Mouse (Mus musculus) lung, embryonic 16.5 days (tissue): ENCODE data around the gene Stk24. TPM values are rescaled to one million over a fixed set of nuclear protein-coding genes. Genes with fewer than 3 reads are reported as not detected.

ENCODE experiments used
- ATAC-seq: fragments of 200-750 bp; cut with Nextera tagmentation; 2 replicates; pipeline ENCODE4 v1.8.0; 2017; ENCODE audit warnings: low read depth, mild to moderate bottlenecking, moderate library complexity
- H3K27ac ChIP-seq: fragments of 300-500 bp; sonication (generic); 2 replicates; pipeline ENCODE4 v1.5.1; 2014; ENCODE audit warnings: mild to moderate bottlenecking, control low read depth, low read length
- H3K27me3 ChIP-seq: fragments of 300-500 bp; sonication (generic); 2 replicates; pipeline ENCODE4 v1.6.1; 2014; ENCODE audit warnings: low read depth, low read length, mixed read lengths; ENCODE audit not compliant: control insufficient read depth, insufficient read depth
- H3K36me3 ChIP-seq: fragments of 300-500 bp; sonication (generic); 2 replicates; pipeline ENCODE4 v1.6.1; 2014; ENCODE audit warnings: low read length; ENCODE audit not compliant: control insufficient read depth, insufficient read depth
- H3K4me1 ChIP-seq: fragments of 300-500 bp; sonication (generic); replicated peaks from 2 replicates; pipeline ENCODE4 v1.6.1; 2014; ENCODE audit warnings: low read length, mixed read lengths; ENCODE audit not compliant: control insufficient read depth, insufficient read depth
- H3K4me2 ChIP-seq: fragments of 300-500 bp; sonication (generic); 2 replicates; pipeline ENCODE4 v1.6.1; 2014; ENCODE audit warnings: low read depth, low read length, control low read depth
- H3K4me3 ChIP-seq: fragments of 300-500 bp; sonication (generic); 2 replicates; pipeline ENCODE4 v1.5.1; 2014; ENCODE audit warnings: mild to moderate bottlenecking, low read length, control low read depth
- H3K9ac ChIP-seq: fragments of 300-500 bp; sonication (generic); 2 replicates; pipeline ENCODE4 v1.6.1; 2014; ENCODE audit warnings: low read length, control low read depth
- H3K9me3 ChIP-seq: fragments of 300-500 bp; sonication (generic); 2 replicates; pipeline ENCODE4 v1.6.1; 2016; ENCODE audit warnings: low read length; ENCODE audit not compliant: control insufficient read depth
- WGBS: fragments of 180-500 bp; shearing (Covaris S2); extraction: QIAGEN DNeasy Blood & Tissue Kit; methylation state at CpG from one replicate; pipeline ENCODE4 v1.1.7; 2014; 5-methylcytosine and 5-hydroxymethylcytosine counted together
- polyA plus RNA-seq: library from polyadenylated mRNA; unstranded; fragments of >200 nt; fragmentation: Nextera tagmentation; extraction: Ambion mirVana; gene quantifications from 2 replicates; pipeline ENCODE4 v1.2.1, GENCODE M21; 2015

The Stk24 gene
- 33.8 and 35.9 TPM in 2 replicates for polyA plus RNA-seq

DNA sequence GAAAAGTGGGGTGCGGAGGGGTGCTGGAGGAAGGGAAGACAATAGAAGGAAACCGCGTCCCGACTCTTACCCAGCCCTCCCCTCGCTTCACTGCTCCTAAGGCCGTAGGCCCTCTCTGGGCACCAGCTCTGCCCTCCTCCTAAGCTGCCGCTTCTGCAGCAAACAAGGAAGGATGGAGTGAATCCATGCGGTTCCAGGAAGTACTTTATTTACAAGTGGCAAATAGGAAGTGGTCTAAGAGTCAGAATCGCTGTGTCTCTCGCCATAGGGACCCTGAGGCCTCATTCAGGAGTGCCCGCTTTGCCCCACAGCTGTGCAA lies at the start of gene Stk24:
Stk24 (minus strand) TSS at position 185 of the 319 bp plus-strand sequence.
- Histone ChIP-seq H3K36me3 (no peaks in the 10 kb centered on the region), H3K4me1 (peaks cover 24% of the 10 kb centered on the region), H3K9ac (peak within 1 kb of the TSS; percentile 96), H3K4me2 (peak within 1 kb of the TSS; percentile 77), H3K4me3 (peak within 1 kb of the TSS; percentile 93), H3K9me3 (no peaks in the 10 kb centered on the region), H3K27ac (peak within 1 kb of the TSS; percentile 90), H3K27me3 (no peaks in the 10 kb centered on the region)
- peak; percentile 34; the same call in 1 of the 2 replicates for ATAC-seq
- 6% methylated on average over 11 of the region's 11 CpGs for WGBS

DNA sequence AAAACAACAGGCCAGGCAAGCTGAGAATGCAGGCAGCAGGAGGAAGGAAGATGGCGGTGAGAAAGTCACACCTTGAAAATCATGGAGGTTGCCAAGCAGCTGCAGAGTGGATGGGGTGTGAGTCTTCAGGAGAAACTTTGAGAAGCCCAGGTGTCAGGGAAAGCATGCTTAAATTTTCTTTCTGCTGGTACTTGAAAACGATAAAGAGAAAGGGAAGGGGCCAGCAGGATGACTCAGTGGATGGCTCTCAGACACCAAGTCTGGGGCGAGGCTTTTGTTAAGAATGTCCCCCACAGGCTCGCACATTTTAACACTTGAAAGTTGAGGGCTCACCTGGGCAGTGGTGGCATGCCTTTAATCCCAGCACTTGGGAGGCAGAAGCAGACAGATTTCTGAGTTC lies 48.3 kb upstream of the Stk24 start:
- ATAC-seq, result no peak
- Histone ChIP-seq H3K4me1 (peaks cover 4% of the 10 kb centered on the region), H3K36me3 (no peaks in the 10 kb centered on the region)

DNA sequence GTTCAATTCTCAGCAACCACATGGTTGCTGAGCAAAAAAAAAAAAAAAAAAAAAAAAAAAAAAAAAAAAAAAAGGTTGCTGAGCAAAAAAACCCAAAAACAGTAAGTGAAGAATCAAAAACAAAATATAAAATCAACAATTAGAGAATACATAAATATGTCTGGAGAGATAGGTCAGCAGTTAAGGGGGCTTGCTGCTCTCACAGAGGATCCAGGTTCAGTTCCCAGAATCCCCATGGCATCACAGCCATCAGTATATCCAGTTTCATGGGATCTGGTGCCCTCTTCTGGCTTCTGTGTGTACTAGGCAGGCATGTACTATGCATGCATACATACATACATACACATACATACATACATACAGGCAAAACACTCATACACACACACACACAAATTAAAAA lies 46.9 kb upstream of the Stk24 start:
- Histone ChIP-seq H3K27me3 (no peaks in the 10 kb centered on the region), H3K36me3 (no peaks in the 10 kb centered on the region), H3K9ac (no peak overlapping the region), H3K27ac (no peak overlapping the region), H3K4me1 (peaks cover 12% of the 10 kb centered on the region), H3K4me3 (no peak overlapping the region), H3K4me2 (no peak overlapping the region), H3K9me3 (peaks cover 5% of the 10 kb centered on the region; the same call in 1 of the 2 replicates)
- ATAC-seq, result no peak

More for the DNA sequence above, 48.3 kb upstream of the Stk24 start:
- Histone ChIP-seq H3K27ac (no peak overlapping the region), H3K4me3 (no peak overlapping the region), H3K9me3 (peaks cover 5% of the 10 kb centered on the region; the same call in 1 of the 2 replicates), H3K9ac (no peak overlapping the region), H3K4me2 (no peak overlapping the region), H3K27me3 (no peaks in the 10 kb centered on the region)
- 93% methylated on average over 4 of the region's 4 CpGs for WGBS

DNA sequence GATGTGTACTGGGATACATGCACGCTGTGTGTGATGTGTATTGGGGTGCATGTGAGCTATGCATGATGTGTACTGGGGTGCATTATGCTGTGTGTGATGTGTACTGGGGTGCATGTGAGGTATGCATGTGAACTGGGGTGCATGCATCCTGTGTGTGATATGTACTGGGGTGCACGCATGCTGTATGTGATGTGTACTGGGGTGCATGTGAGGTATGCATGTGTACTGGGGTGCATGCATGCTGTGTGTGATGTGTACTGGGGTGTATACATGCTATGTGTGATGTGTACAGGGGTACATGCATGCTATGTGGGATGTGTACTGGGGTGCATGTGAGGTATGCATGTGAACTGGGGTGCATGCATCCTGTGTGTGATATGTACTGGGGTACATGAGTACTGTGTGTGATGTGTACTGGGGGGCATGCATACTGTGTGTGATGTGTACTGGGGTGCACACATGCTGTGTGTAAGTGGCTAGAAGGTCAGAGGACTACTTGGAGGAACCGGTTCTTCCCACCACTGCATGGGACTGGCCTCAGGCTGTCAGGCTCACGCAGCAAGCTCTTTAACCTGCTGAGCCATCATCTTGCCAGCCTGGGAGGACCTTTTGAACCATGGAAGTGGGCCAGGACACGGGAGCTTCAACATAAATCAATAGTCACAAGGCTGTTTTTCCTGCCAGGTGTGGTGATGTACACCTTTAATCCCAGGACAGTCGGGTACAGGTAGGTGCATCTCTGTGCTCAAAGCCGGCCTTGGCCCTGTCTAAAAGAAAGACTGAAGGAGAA lies 45.4 kb upstream of the Stk24 start:
- Histone ChIP-seq H3K4me2 (no peak overlapping the region), H3K4me1 (peaks cover 12% of the 10 kb centered on the region), H3K4me3 (no peak overlapping the region), H3K36me3 (no peaks in the 10 kb centered on the region), H3K9me3 (peaks cover 8% of the 10 kb centered on the region; the same call in 1 of the 2 replicates), H3K27ac (no peak overlapping the region), H3K27me3 (no peaks in the 10 kb centered on the region), H3K9ac (no peak overlapping the region)
- no peak for ATAC-seq
- 72% methylated on average over 7 of the region's 7 CpGs for WGBS

DNA sequence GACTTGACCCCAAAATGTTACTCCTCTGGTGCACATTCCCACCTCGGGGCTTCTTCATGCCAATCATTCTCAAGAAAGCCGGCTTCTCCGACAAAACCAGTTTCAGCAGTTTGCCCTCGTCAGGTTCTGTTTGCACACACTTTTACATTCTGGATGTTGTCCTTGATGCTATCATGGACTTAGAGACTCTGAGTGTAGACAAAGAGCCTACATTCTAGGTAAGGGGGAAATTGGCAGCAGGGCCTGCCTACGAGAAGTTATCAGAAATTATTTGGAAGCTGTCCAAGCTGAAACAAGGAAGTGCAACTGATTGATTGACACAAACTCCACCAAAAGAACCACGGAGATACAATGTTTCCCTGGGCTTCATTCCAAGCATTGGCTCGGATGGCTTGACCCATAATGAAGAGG lies 43.5 kb upstream of the Stk24 start:
- no peak overlapping the region for H3K4me3 ChIP-seq
- 12% methylated on average over 7 of the region's 7 CpGs for WGBS
- no peaks in the 10 kb centered on the region for H3K27me3 ChIP-seq
- peak overlapping the region; percentile 0; the same call in 1 of the 2 replicates for H3K27ac ChIP-seq
- ATAC-seq, result peak; percentile 32; the same call in 1 of the 2 replicates
- H3K4me2 ChIP-seq, result no peak overlapping the region
- no peaks in the 10 kb centered on the region for H3K36me3 ChIP-seq
- peaks cover 5% of the 10 kb centered on the region; the same call in 1 of the 2 replicates for H3K9me3 ChIP-seq
- peaks cover 12% of the 10 kb centered on the region for H3K4me1 ChIP-seq
- no peak overlapping the region for H3K9ac ChIP-seq

DNA sequence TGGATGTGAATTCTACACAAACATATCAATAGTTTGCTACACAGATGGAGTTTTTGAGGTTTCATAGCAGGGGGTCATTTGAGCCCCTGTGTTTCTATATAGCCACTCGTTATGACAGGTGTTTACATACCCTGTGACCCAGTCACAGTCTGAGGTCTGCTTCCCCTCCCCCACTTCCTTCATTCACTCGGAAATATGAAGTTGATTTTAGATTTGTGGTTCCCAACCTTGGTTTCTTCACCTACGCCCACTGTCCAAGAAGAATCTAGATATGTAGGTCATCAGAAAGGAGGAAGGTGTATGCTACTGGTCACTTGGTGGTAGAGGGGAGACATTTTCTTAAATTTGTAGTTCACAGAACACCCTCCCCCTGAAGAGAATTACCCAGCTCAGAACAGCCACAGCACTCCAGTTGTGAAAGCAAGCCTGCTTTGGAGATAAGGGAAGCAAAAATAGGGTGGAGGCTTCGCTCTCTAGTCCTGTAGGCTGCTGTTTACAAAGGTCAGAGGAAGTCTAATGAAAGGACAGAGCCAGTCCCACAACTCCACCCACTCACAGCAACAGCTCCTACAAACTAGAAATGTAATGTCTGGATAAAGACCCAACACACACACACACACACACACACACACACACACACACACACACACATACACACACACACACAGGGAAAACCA lies 43.0 kb upstream of the Stk24 start:
- no peaks in the 10 kb centered on the region for H3K36me3 ChIP-seq
- peak; percentile 72 for ATAC-seq
- no peak overlapping the region; the same call in 1 of the 2 replicates for H3K4me2 ChIP-seq
- no peaks in the 10 kb centered on the region for H3K27me3 ChIP-seq
- H3K4me3 ChIP-seq, result no peak overlapping the region
- peak overlapping the region; percentile 51 for H3K27ac ChIP-seq
- 22% methylated on average over 4 of the region's 4 CpGs for WGBS
- H3K4me1 ChIP-seq, result peaks cover 12% of the 10 kb centered on the region
- H3K9me3 ChIP-seq, result 0 out of 2 replicates have a peak, but pooled peaks cover 3% of the 10 kb centered on the region
- H3K9ac ChIP-seq, result no peak overlapping the region

DNA sequence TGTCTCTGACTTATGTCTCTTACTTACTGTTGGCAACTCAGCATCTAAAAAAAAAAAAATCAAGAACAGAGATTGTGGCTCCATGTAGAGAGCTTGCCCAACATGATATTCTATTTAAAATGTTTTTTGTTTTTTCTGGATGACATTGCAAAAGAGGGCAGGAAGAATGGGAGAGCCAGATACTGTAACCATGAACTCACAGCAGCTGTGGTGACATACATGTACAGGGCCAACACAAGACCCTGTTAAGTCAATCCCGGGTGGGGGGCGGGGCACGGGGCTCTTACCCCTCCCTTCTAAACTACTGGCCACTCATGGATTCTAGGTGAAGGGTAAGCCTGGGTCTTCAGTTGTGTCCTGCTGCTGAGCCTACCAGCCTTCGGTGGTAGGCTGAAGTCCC lies 42.2 kb upstream of the Stk24 start:
- Histone ChIP-seq H3K9me3 (0 out of 2 replicates have a peak, but pooled peaks cover 3% of the 10 kb centered on the region), H3K27ac (no peak overlapping the region), H3K27me3 (no peaks in the 10 kb centered on the region), H3K36me3 (no peaks in the 10 kb centered on the region), H3K9ac (no peak overlapping the region), H3K4me1 (peaks cover 12% of the 10 kb centered on the region), H3K4me3 (no peak overlapping the region), H3K4me2 (no peak overlapping the region)
- ATAC-seq, result no peak
- 82% methylated on average over 4 of the region's 4 CpGs for WGBS

DNA sequence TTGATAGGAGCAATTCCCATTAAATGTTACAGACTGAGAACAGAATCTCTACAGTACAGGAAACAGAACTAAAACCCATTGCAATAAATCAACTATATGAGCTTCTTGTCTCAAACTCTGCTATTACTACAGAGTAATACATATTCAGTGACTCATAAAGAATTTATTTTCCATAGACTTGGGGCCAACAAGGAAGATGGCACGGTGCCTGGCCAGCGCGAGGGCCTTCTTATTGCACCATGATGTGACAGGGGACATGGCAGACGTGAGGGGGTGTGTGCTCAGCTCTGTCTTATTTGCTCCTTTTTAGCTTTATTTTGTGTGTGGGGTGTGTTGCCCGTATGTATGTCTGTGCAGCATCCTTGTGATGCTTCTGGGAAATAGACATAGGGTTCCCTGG lies 37.8 kb upstream of the Stk24 start:
- no peak overlapping the region for H3K9ac ChIP-seq
- H3K4me2 ChIP-seq, result no peak overlapping the region
- H3K4me3 ChIP-seq, result no peak overlapping the region
- H3K36me3 ChIP-seq, result no peaks in the 10 kb centered on the region
- peak; percentile 76 for ATAC-seq
- H3K9me3 ChIP-seq, result 0 out of 2 replicates have a peak, but pooled peaks cover 3% of the 10 kb centered on the region
- WGBS, result 55% methylated on average over 5 of the region's 5 CpGs
- peaks cover 8% of the 10 kb centered on the region for H3K4me1 ChIP-seq
- no peaks in the 10 kb centered on the region for H3K27me3 ChIP-seq
- no peak overlapping the region for H3K27ac ChIP-seq

DNA sequence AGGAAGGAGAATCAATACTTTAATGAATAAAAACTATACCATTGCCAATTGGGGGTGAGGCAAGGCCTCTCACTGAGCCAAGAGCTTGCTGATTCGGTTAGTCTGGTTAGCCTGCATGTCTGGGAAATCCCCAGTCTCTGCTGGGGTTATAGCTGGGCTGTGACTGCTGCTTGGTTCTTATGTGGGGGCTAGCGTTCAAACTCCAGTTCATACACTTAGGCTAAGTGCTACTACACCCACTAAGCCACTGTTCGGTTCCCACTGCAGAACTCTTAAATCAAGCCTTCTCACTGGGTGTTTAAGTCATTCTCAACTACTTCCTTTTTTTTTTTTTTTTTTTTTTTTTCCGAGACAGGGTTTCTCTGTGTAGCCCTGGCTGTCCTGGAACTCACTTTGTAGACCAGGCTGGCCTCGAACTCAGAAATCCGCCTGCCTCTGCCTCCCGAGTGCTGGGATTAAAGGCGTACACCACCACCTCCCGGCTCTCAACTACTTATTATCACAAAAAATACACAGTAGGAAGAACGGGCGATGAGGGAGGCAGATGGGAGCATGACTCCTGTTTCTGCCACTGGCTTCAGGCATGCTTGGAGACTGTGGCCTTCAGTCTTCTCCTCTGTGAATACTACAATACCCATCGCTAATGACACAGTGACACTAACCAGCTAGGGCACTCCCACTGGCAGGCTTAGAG lies 37.0 kb upstream of the Stk24 start:
- Histone ChIP-seq H3K4me3 (no peak overlapping the region), H3K9ac (no peak overlapping the region), H3K9me3 (0 out of 2 replicates have a peak, but pooled peaks cover 3% of the 10 kb centered on the region), H3K27me3 (no peaks in the 10 kb centered on the region), H3K36me3 (no peaks in the 10 kb centered on the region), H3K4me1 (peaks cover 3% of the 10 kb centered on the region; the same call in 1 of the 2 replicates), H3K27ac (no peak overlapping the region), H3K4me2 (no peak overlapping the region)
- WGBS, result 86% methylated on average over 10 of the region's 12 CpGs
- no peak for ATAC-seq
